Mouse (Mus musculus): ENCODE results near the gene Esr1. TPM values are rescaled to one million over a fixed set of nuclear protein-coding genes. Genes with fewer than 3 reads are reported as not detected.

Gene Esr1
- polyA plus RNA-seq, 1 experiment from 2014 or later = 0.93 TPM

DNA sequence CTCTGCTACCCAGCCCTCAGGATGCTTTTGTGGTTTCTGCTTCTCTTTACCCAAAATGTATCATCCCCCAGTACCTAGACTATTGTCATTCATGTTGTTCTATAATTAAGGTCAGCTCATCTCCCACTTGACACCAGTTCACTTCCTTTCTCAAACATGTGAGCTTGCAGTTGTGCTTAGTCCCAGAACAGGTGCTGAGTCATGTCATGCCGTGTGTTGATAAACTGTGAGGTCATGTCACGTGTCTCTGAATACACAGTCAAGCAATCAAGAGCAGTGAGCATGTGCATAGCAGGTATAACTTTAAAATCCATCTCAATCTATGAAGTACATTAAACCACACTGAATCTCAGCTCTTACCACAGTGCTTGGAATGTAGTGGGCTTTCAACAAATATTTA, 297.9 kb downstream of the Esr1 start:
- Histone ChIP-seq H3K9ac (ENCODE audit: low read length) (no peak overlapping the region), H3K4me2 (ENCODE audit: low read length) (no peak overlapping the region), H3K4me1 (ENCODE audit: control insufficient read depth in 2 of 2, insufficient read depth in 2 of 2, low read length in 2 of 2) (no peaks in the 10 kb centered on the region), H3K9me3 (ENCODE audit: control insufficient read depth, low read length) (no peaks in the 10 kb centered on the region), H3K27ac (replicated peaks in 1 of 2; ENCODE audit: control insufficient read depth in 1 of 2, insufficient read depth in 1 of 2, low read depth in 2 of 2, low read length in 2 of 2) (no peak overlapping the region), H3K27me3 (ENCODE audit: control insufficient read depth, insufficient read depth, low read length) (no peaks in the 10 kb centered on the region), H3K36me3 (ENCODE audit: control insufficient read depth, insufficient read depth, low read length) (no peaks in the 10 kb centered on the region), H3K4me3 (ENCODE audit: control insufficient read depth in 1 of 2, insufficient read depth in 1 of 2, low read depth in 1 of 2, low read length in 2 of 2) (no peak overlapping the region)
- WGBS = 62% methylated on average over 2 of the region's 2 CpGs
- no peak for ATAC-seq (ENCODE audit: insufficient number of reproducible peaks, insufficient read depth, low FRiP score, low read depth)

DNA sequence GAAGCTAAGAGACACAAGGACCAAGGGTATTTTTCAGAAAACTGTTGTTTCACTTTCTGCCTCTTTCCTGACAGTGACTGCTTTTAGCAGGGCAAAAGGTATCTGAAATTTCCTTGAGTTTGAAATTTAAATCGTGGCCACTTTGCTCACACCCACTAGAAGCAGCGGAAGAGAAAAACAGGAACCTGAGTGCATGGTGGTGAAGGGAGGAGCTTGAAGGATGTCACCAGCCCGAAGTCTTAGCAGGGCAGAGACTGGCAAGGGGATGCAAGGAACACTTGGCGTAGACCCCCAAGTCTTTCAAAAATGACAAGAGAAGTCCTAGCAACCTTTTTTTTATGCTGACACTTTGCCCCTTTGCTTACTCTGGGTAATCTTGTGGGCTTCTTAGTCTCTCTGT, 299.1 kb downstream of the Esr1 start:
- no peak overlapping the region for H3K4me3 ChIP-seq (ENCODE audit: control insufficient read depth in 1 of 2, insufficient read depth in 1 of 2, low read depth in 1 of 2, low read length in 2 of 2)
- H3K27ac ChIP-seq (replicated peaks in 1 of 2; ENCODE audit: control insufficient read depth in 1 of 2, insufficient read depth in 1 of 2, low read depth in 2 of 2, low read length in 2 of 2) = no peak overlapping the region
- ATAC-seq (ENCODE audit: insufficient number of reproducible peaks, insufficient read depth, low FRiP score, low read depth) = no peak
- H3K9ac ChIP-seq (ENCODE audit: low read length) = no peak overlapping the region
- H3K4me2 ChIP-seq (ENCODE audit: low read length) = no peak overlapping the region
- 80% methylated on average over 4 of the region's 4 CpGs for WGBS
- H3K9me3 ChIP-seq (ENCODE audit: control insufficient read depth, low read length) = no peaks in the 10 kb centered on the region
- H3K36me3 ChIP-seq (ENCODE audit: control insufficient read depth, insufficient read depth, low read length) = no peaks in the 10 kb centered on the region
- no peaks in the 10 kb centered on the region for H3K4me1 ChIP-seq (ENCODE audit: control insufficient read depth in 2 of 2, insufficient read depth in 2 of 2, low read length in 2 of 2)
- H3K27me3 ChIP-seq (ENCODE audit: control insufficient read depth, insufficient read depth, low read length) = no peaks in the 10 kb centered on the region

DNA sequence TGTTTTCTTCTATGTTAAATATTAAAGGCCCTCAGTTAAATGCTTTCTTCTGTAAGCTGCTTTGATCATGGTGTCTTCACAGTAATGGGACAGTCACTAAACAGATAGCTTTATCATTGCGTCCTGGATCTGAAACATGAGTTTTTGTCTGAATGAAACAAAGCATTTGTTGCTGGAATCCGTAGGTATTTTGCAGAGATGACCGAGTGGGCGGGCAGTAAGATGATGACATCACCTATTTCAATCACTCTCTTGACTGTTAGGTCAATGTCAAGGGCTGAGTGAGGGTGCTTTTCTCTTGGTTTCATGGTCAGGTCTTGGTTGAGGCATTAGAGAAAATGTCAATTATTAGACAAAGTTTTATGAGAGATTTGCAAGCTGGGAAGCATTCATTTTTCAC, 307.7 kb downstream of the Esr1 start:
- H3K9me3 ChIP-seq (ENCODE audit: control insufficient read depth, low read length) = no peaks in the 10 kb centered on the region
- no peak for ATAC-seq (ENCODE audit: insufficient number of reproducible peaks, insufficient read depth, low FRiP score, low read depth)
- no peaks in the 10 kb centered on the region for H3K4me1 ChIP-seq (ENCODE audit: control insufficient read depth in 2 of 2, insufficient read depth in 2 of 2, low read length in 2 of 2)
- H3K27me3 ChIP-seq (ENCODE audit: control insufficient read depth, insufficient read depth, low read length) = no peaks in the 10 kb centered on the region
- H3K27ac ChIP-seq (replicated peaks in 1 of 2; ENCODE audit: control insufficient read depth in 1 of 2, insufficient read depth in 1 of 2, low read depth in 2 of 2, low read length in 2 of 2) = no peak overlapping the region
- no peak overlapping the region for H3K4me3 ChIP-seq (ENCODE audit: control insufficient read depth in 1 of 2, insufficient read depth in 1 of 2, low read depth in 1 of 2, low read length in 2 of 2)
- no peaks in the 10 kb centered on the region for H3K36me3 ChIP-seq (ENCODE audit: control insufficient read depth, insufficient read depth, low read length)
- no peak overlapping the region for H3K4me2 ChIP-seq (ENCODE audit: low read length)
- 86% methylated on average over 4 of the region's 4 CpGs for WGBS
- H3K9ac ChIP-seq (ENCODE audit: low read length) = no peak overlapping the region

GRCm38 (mm10) chr10:4923616-4924015, 312.2 kb downstream of the Esr1 start:
- no peak overlapping the region for H3K4me3 ChIP-seq (ENCODE audit: control insufficient read depth in 1 of 2, insufficient read depth in 1 of 2, low read depth in 1 of 2, low read length in 2 of 2)
- no peaks in the 10 kb centered on the region for H3K4me1 ChIP-seq (ENCODE audit: control insufficient read depth in 2 of 2, insufficient read depth in 2 of 2, low read length in 2 of 2)
- no peak overlapping the region for H3K4me2 ChIP-seq (ENCODE audit: low read length)
- no peak for ATAC-seq (ENCODE audit: insufficient number of reproducible peaks, insufficient read depth, low FRiP score, low read depth)
- no peak overlapping the region for H3K9ac ChIP-seq (ENCODE audit: low read length)
- H3K36me3 ChIP-seq (ENCODE audit: control insufficient read depth, insufficient read depth, low read length) = no peaks in the 10 kb centered on the region
- 62% methylated on average over 2 of the region's 2 CpGs for WGBS
- H3K27me3 ChIP-seq (ENCODE audit: control insufficient read depth, insufficient read depth, low read length) = no peaks in the 10 kb centered on the region
- no peaks in the 10 kb centered on the region for H3K9me3 ChIP-seq (ENCODE audit: control insufficient read depth, low read length)
- no peak overlapping the region for H3K27ac ChIP-seq (replicated peaks in 1 of 2; ENCODE audit: control insufficient read depth in 1 of 2, insufficient read depth in 1 of 2, low read depth in 2 of 2, low read length in 2 of 2)

DNA sequence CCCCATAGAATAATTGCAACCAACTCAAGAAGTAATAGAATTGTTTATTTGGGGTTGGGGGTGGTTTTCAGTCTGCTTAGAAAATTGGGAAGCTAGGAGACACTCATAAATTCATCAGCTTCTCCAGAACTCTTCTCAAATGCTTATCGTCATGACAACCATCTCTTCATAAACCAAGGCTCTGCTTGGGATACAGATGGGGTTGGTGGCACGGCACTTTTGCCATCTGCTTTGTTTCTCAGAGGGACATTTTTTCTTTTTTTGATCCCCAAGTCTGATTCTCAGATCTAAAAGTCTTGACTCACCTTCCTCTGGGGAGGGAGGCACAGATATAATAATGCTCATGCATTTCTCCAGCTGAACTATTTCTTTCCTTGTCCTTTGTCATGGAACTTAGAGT, 313.0 kb downstream of the Esr1 start:
- Histone ChIP-seq H3K27me3 (ENCODE audit: control insufficient read depth, insufficient read depth, low read length) (no peaks in the 10 kb centered on the region), H3K27ac (replicated peaks in 1 of 2; ENCODE audit: control insufficient read depth in 1 of 2, insufficient read depth in 1 of 2, low read depth in 2 of 2, low read length in 2 of 2) (no peak overlapping the region), H3K9me3 (ENCODE audit: control insufficient read depth, low read length) (no peaks in the 10 kb centered on the region), H3K4me2 (ENCODE audit: low read length) (no peak overlapping the region), H3K36me3 (ENCODE audit: control insufficient read depth, insufficient read depth, low read length) (no peaks in the 10 kb centered on the region), H3K4me3 (ENCODE audit: control insufficient read depth in 1 of 2, insufficient read depth in 1 of 2, low read depth in 1 of 2, low read length in 2 of 2) (no peak overlapping the region), H3K4me1 (ENCODE audit: control insufficient read depth in 2 of 2, insufficient read depth in 2 of 2, low read length in 2 of 2) (no peaks in the 10 kb centered on the region), H3K9ac (ENCODE audit: low read length) (no peak overlapping the region)
- no peak for ATAC-seq (ENCODE audit: insufficient number of reproducible peaks, insufficient read depth, low FRiP score, low read depth)
- 79% methylated on average over 2 of the region's 2 CpGs for WGBS

DNA sequence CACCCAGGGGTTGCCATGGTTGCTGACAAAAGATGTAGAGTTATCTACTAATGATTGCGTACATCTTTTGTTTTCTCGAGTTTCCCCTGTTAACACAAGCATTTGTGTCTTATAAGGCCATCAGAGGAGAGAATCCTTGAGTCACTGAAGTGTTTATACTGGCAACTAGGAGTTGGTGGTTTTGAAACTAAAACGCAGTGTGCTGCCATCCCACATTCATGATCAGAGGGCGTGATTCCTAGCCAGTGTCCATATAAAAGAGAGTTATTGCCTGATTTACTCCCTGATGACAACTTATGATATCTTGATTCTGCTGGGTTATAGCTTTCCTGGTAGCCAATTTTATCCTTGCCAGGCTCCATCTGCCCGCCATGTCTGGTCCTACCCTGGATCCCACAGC, 331.8 kb downstream of the Esr1 start:
- Histone ChIP-seq H3K4me1 (ENCODE audit: control insufficient read depth in 2 of 2, insufficient read depth in 2 of 2, low read length in 2 of 2) (no peaks in the 10 kb centered on the region), H3K4me2 (ENCODE audit: low read length) (no peak overlapping the region), H3K4me3 (ENCODE audit: control insufficient read depth in 1 of 2, insufficient read depth in 1 of 2, low read depth in 1 of 2, low read length in 2 of 2) (no peak overlapping the region), H3K27ac (replicated peaks in 1 of 2; ENCODE audit: control insufficient read depth in 1 of 2, insufficient read depth in 1 of 2, low read depth in 2 of 2, low read length in 2 of 2) (no peak overlapping the region), H3K9me3 (ENCODE audit: control insufficient read depth, low read length) (no peaks in the 10 kb centered on the region), H3K36me3 (ENCODE audit: control insufficient read depth, insufficient read depth, low read length) (no peaks in the 10 kb centered on the region), H3K27me3 (ENCODE audit: control insufficient read depth, insufficient read depth, low read length) (no peaks in the 10 kb centered on the region), H3K9ac (ENCODE audit: low read length) (no peak overlapping the region)
- 79% methylated on average over 5 of the region's 5 CpGs for WGBS
- ATAC-seq (ENCODE audit: insufficient number of reproducible peaks, insufficient read depth, low FRiP score, low read depth) = no peak

- no peak overlapping the region for H3K4me3 ChIP-seq (ENCODE audit: control insufficient read depth in 1 of 2, insufficient read depth in 1 of 2, low read depth in 1 of 2, low read length in 2 of 2)
- H3K9ac ChIP-seq (ENCODE audit: low read length) = no peak overlapping the region
- no peaks in the 10 kb centered on the region for H3K36me3 ChIP-seq (ENCODE audit: control insufficient read depth, insufficient read depth, low read length)
- no peaks in the 10 kb centered on the region for H3K27me3 ChIP-seq (ENCODE audit: control insufficient read depth, insufficient read depth, low read length)
- H3K4me1 ChIP-seq (ENCODE audit: control insufficient read depth in 2 of 2, insufficient read depth in 2 of 2, low read length in 2 of 2) = no peaks in the 10 kb centered on the region
- no peaks in the 10 kb centered on the region for H3K9me3 ChIP-seq (ENCODE audit: control insufficient read depth, low read length)
- no peak overlapping the region for H3K4me2 ChIP-seq (ENCODE audit: low read length)
- no peak overlapping the region for H3K27ac ChIP-seq (replicated peaks in 1 of 2; ENCODE audit: control insufficient read depth in 1 of 2, insufficient read depth in 1 of 2, low read depth in 2 of 2, low read length in 2 of 2)
- ATAC-seq (ENCODE audit: insufficient number of reproducible peaks, insufficient read depth, low FRiP score, low read depth) = no peak
- 51% methylated on average over 2 of the region's 2 CpGs for WGBS
Measured at GRCm38 (mm10) chr10:4944725-4945124, 333.3 kb downstream of the Esr1 start.

DNA sequence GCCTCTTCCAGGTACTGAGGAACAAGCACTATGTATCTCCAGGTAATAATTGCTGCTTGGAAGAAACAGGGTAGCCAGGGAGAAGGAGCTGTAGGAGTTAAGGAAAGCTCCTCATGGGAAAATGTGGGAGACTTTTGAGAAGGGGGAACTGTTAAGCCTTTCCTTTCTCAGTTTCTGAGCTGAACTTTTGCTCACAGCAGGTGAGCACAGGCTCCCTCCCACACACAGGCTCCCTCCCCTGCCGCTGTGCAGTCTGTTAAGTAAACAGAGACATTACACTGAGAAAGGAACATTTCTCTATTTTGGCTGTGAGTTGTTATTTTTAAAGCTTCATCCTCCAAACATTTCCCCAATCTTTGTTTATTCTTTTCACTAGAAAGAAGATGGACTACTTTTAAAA, 354.4 kb downstream of the Esr1 start:
- H3K36me3 ChIP-seq (ENCODE audit: control insufficient read depth, insufficient read depth, low read length) = no peaks in the 10 kb centered on the region
- no peaks in the 10 kb centered on the region for H3K4me1 ChIP-seq (ENCODE audit: control insufficient read depth in 2 of 2, insufficient read depth in 2 of 2, low read length in 2 of 2)
- no peak overlapping the region for H3K27ac ChIP-seq (replicated peaks in 1 of 2; ENCODE audit: control insufficient read depth in 1 of 2, insufficient read depth in 1 of 2, low read depth in 2 of 2, low read length in 2 of 2)
- 20% methylated on average over 1 of the region's 1 CpGs for WGBS
- no peak for ATAC-seq (ENCODE audit: insufficient number of reproducible peaks, insufficient read depth, low FRiP score, low read depth)
- H3K4me3 ChIP-seq (ENCODE audit: control insufficient read depth in 1 of 2, insufficient read depth in 1 of 2, low read depth in 1 of 2, low read length in 2 of 2) = no peak overlapping the region
- H3K27me3 ChIP-seq (ENCODE audit: control insufficient read depth, insufficient read depth, low read length) = no peaks in the 10 kb centered on the region
- no peaks in the 10 kb centered on the region for H3K9me3 ChIP-seq (ENCODE audit: control insufficient read depth, low read length)
- H3K9ac ChIP-seq (ENCODE audit: low read length) = no peak overlapping the region
- H3K4me2 ChIP-seq (ENCODE audit: low read length) = no peak overlapping the region
